Mouse (Mus musculus) lung, embryonic 14.5 days (tissue): Measurements from ENCODE around the gene Arid1b. TPM values are rescaled to one million over a fixed set of nuclear protein-coding genes. Genes with fewer than 3 reads are reported as not detected.

Experiments
- ATAC-seq: fragments of 200-750 bp; cut with Nextera tagmentation; 2 replicates; pipeline ENCODE4 v1.8.0; 2017; ENCODE audit warnings: mild to moderate bottlenecking, moderate TSS enrichment, moderate library complexity; ENCODE audit not compliant: insufficient read depth
- DNase-seq: peaks from one replicate; pipeline ENCODE4 v3.0.0-alpha.2; 2015
- H3K27ac ChIP-seq: fragments of 300-500 bp; sonication (generic); 2 replicates; pipeline ENCODE4 v1.5.1; 2014; ENCODE audit warnings: low read depth, mild to moderate bottlenecking, moderate library complexity
- H3K27me3 ChIP-seq: fragments of 300-500 bp; sonication (generic); 2 replicates; pipeline ENCODE4 v1.6.1; 2014; ENCODE audit warnings: low read length, control low read depth; ENCODE audit not compliant: insufficient read depth
- H3K36me3 ChIP-seq: fragments of 300-500 bp; sonication (generic); 2 replicates; pipeline ENCODE4 v1.6.1; 2014; ENCODE audit warnings: control low read depth; ENCODE audit not compliant: insufficient read depth
- H3K4me1 ChIP-seq: fragments of 300-500 bp; sonication (generic); 2 replicates; pipeline ENCODE4 v1.6.1; 2014; ENCODE audit warnings: antibody characterized with exemption, control low read depth; ENCODE audit not compliant: insufficient read depth
- H3K4me2 ChIP-seq: fragments of 300-500 bp; sonication (generic); 2 replicates; pipeline ENCODE4 v1.6.1; 2014; ENCODE audit warnings: mild to moderate bottlenecking
- H3K4me3 ChIP-seq: fragments of 300-500 bp; sonication (generic); 2 replicates; pipeline ENCODE4 v1.5.1; 2014; ENCODE audit warnings: low read depth, low read length
- H3K9ac ChIP-seq: fragments of 300-500 bp; sonication (generic); 2 replicates; pipeline ENCODE4 v1.6.1; 2014
- H3K9me3 ChIP-seq: fragments of 300-500 bp; sonication (generic); 2 replicates; pipeline ENCODE4 v1.6.1; 2016; ENCODE audit warnings: low read depth, low read length, control low read depth
- CTCF ChIP-seq: IDR thresholded peaks from 2 replicates; pipeline ENCODE4 v1.5.1; 2016; ENCODE audit warnings: antibody characterized with exemption, low read depth
- WGBS: fragments of 180-500 bp; shearing (Covaris S2); extraction: QIAGEN DNeasy Blood & Tissue Kit; methylation state at CpG from one replicate; pipeline ENCODE4 v1.1.7; 2014; 5-methylcytosine and 5-hydroxymethylcytosine counted together
- polyA plus RNA-seq: library from polyadenylated mRNA; unstranded; fragments of >200 nt; fragmentation: Nextera tagmentation; extraction: Ambion mirVana; gene quantifications from 2 replicates; pipeline ENCODE4 v1.2.1, GENCODE M21; 2014

Arid1b gene
- polyA plus RNA-seq, 1 experiment from 2014 or later, result 17.3 TPM

GRCm38 (mm10) chr17:5164794-5165193 is 170.7 kb downstream of the Arid1b start:
- H3K27ac ChIP-seq, result no peak overlapping the region
- no peak for DNase-seq
- no peaks in the 10 kb centered on the region for H3K27me3 ChIP-seq
- ATAC-seq, result no peak
- no peak overlapping the region for H3K4me3 ChIP-seq
- no peak overlapping the region for H3K9ac ChIP-seq
- H3K4me2 ChIP-seq, result no peak overlapping the region
- WGBS, result 74% methylated on average over 4 of the region's 4 CpGs
- H3K36me3 ChIP-seq, result 0 out of 2 replicates have a peak, but pooled peaks cover 3% of the 10 kb centered on the region
- no peaks in the 10 kb centered on the region for H3K4me1 ChIP-seq
- TF ChIP-seq CTCF, result no peak
- no peaks in the 10 kb centered on the region for H3K9me3 ChIP-seq

GRCm38 (mm10) chr17:5165201-5165825 is 171.2 kb downstream of the Arid1b start:
- ATAC-seq (no peak), DNase-seq (no peak)
- Histone ChIP-seq H3K27me3 (no peaks in the 10 kb centered on the region), H3K4me2 (no peak overlapping the region), H3K9me3 (no peaks in the 10 kb centered on the region), H3K27ac (no peak overlapping the region), H3K9ac (no peak overlapping the region), H3K36me3 (no peaks in the 10 kb centered on the region), H3K4me1 (no peaks in the 10 kb centered on the region), H3K4me3 (no peak overlapping the region)
- no peak for TF ChIP-seq CTCF
- 73% methylated on average over 15 of the region's 15 CpGs for WGBS

GRCm38 (mm10) chr17:5166175-5166574 is 172.0 kb downstream of the Arid1b start:
- H3K36me3 ChIP-seq, result no peaks in the 10 kb centered on the region
- no peak overlapping the region for H3K9ac ChIP-seq
- ATAC-seq (no peak), DNase-seq (no peak)
- H3K9me3 ChIP-seq, result no peaks in the 10 kb centered on the region
- H3K27me3 ChIP-seq, result no peaks in the 10 kb centered on the region
- WGBS, result 75% methylated on average over 4 of the region's 4 CpGs
- no peak overlapping the region for H3K4me3 ChIP-seq
- H3K4me2 ChIP-seq, result no peak overlapping the region
- TF ChIP-seq CTCF, result no peak
- no peak overlapping the region for H3K27ac ChIP-seq
- H3K4me1 ChIP-seq, result no peaks in the 10 kb centered on the region

GRCm38 (mm10) chr17:5168046-5168445 is 173.9 kb downstream of the Arid1b start:
- no peak overlapping the region for H3K27ac ChIP-seq
- no peak overlapping the region for H3K4me2 ChIP-seq
- WGBS, result 77% methylated on average over 7 of the region's 7 CpGs
- TF ChIP-seq CTCF, result no peak
- no peaks in the 10 kb centered on the region for H3K27me3 ChIP-seq
- no peak overlapping the region for H3K9ac ChIP-seq
- H3K4me3 ChIP-seq, result no peak overlapping the region
- H3K4me1 ChIP-seq, result no peaks in the 10 kb centered on the region
- DNase-seq (no peak), ATAC-seq (no peak)
- H3K36me3 ChIP-seq, result no peaks in the 10 kb centered on the region
- H3K9me3 ChIP-seq, result no peaks in the 10 kb centered on the region

- Histone ChIP-seq H3K4me1 (no peaks in the 10 kb centered on the region), H3K9ac (no peak overlapping the region), H3K4me3 (no peak overlapping the region), H3K27me3 (no peaks in the 10 kb centered on the region), H3K4me2 (no peak overlapping the region), H3K36me3 (no peaks in the 10 kb centered on the region), H3K9me3 (no peaks in the 10 kb centered on the region), H3K27ac (no peak overlapping the region)
- DNase-seq (no peak), ATAC-seq (no peak)
- TF ChIP-seq CTCF, result no peak
- WGBS, result 83% methylated on average over 7 of the region's 7 CpGs
Observed at GRCm38 (mm10) chr17:5168640-5169039, 174.5 kb downstream of the Arid1b start.

- no peak overlapping the region for H3K4me3 ChIP-seq
- 86% methylated on average over 12 of the region's 12 CpGs for WGBS
- no peak overlapping the region for H3K27ac ChIP-seq
- no peak overlapping the region for H3K9ac ChIP-seq
- H3K9me3 ChIP-seq, result no peaks in the 10 kb centered on the region
- no peaks in the 10 kb centered on the region for H3K27me3 ChIP-seq
- no peaks in the 10 kb centered on the region for H3K36me3 ChIP-seq
- DNase-seq (no peak), ATAC-seq (no peak)
- no peak overlapping the region for H3K4me2 ChIP-seq
- no peaks in the 10 kb centered on the region for H3K4me1 ChIP-seq
- no peak for TF ChIP-seq CTCF
Observed at GRCm38 (mm10) chr17:5170321-5170720, 176.2 kb downstream of the Arid1b start.

- Histone ChIP-seq H3K27me3 (no peaks in the 10 kb centered on the region), H3K27ac (no peak overlapping the region), H3K4me1 (no peaks in the 10 kb centered on the region), H3K9ac (no peak overlapping the region), H3K4me3 (no peak overlapping the region), H3K36me3 (no peaks in the 10 kb centered on the region), H3K9me3 (no peaks in the 10 kb centered on the region), H3K4me2 (no peak overlapping the region)
- no peak for DNase-seq
- no peak for TF ChIP-seq CTCF
- WGBS, result 73% methylated on average over 5 of the region's 5 CpGs
- no peak for ATAC-seq
Observed at GRCm38 (mm10) chr17:5171467-5171866, 177.3 kb downstream of the Arid1b start.
